Mouse (Mus musculus) embryonic facial prominence, embryonic 15.5 days (tissue): Measurements from ENCODE around the gene Pkn3. TPM values are rescaled to one million over a fixed set of nuclear protein-coding genes. Genes with fewer than 3 reads are reported as not detected.

ENCODE experiments used
- ATAC-seq: fragments of 200-750 bp; cut with Nextera tagmentation; 2 replicates; pipeline ENCODE4 v1.8.0; 2017; ENCODE audit warnings: low read depth, moderate TSS enrichment; ENCODE audit not compliant: insufficient number of reproducible peaks, low FRiP score, low TSS enrichment
- H3K27ac ChIP-seq: fragments of 300-500 bp; sonication (generic); replicated peaks from 2 replicates; pipeline ENCODE4 v1.5.1; 2015; ENCODE audit warnings: mild to moderate bottlenecking, inconsistent platforms
- H3K27me3 ChIP-seq: fragments of 300-500 bp; sonication (generic); 2 replicates; pipeline ENCODE4 v1.6.1; 2015; ENCODE audit warnings: inconsistent platforms
- H3K36me3 ChIP-seq: fragments of 300-500 bp; sonication (generic); 2 replicates; pipeline ENCODE4 v1.6.1; 2015; ENCODE audit warnings: mild to moderate bottlenecking, inconsistent platforms
- H3K4me1 ChIP-seq: fragments of 300-500 bp; sonication (generic); 2 replicates; pipeline ENCODE4 v1.6.1; 2015; ENCODE audit warnings: inconsistent platforms
- H3K4me2 ChIP-seq: fragments of 300-500 bp; sonication (generic); replicated peaks from 2 replicates; pipeline ENCODE4 v1.6.1; 2015; ENCODE audit warnings: mild to moderate bottlenecking, inconsistent platforms
- H3K4me3 ChIP-seq: fragments of 300-500 bp; sonication (generic); replicated peaks from 2 replicates; pipeline ENCODE4 v1.5.1; 2015; ENCODE audit warnings: mild to moderate bottlenecking, inconsistent platforms
- H3K9ac ChIP-seq: fragments of 300-500 bp; sonication (generic); 2 replicates; pipeline ENCODE4 v1.6.1; 2015; ENCODE audit warnings: inconsistent platforms
- H3K9me3 ChIP-seq: fragments of 300-500 bp; sonication (generic); replicated peaks from 2 replicates; pipeline ENCODE4 v1.6.1; 2016; ENCODE audit warnings: inconsistent platforms
- WGBS: fragments of 180-500 bp; shearing (Covaris S2); methylation state at CpG from one replicate; pipeline ENCODE4 v1.1.7; 2015; 5-methylcytosine and 5-hydroxymethylcytosine counted together
- polyA plus RNA-seq: library from polyadenylated mRNA; unstranded; fragments of >200 nt; fragmentation: Nextera tagmentation; extraction: Ambion mirVana; gene quantifications from 2 replicates; pipeline ENCODE4 v1.2.1, GENCODE M21; 2015

Pkn3 gene
- polyA plus RNA-seq, 1 experiment from 2014 or later, result 8.2 TPM

DNA sequence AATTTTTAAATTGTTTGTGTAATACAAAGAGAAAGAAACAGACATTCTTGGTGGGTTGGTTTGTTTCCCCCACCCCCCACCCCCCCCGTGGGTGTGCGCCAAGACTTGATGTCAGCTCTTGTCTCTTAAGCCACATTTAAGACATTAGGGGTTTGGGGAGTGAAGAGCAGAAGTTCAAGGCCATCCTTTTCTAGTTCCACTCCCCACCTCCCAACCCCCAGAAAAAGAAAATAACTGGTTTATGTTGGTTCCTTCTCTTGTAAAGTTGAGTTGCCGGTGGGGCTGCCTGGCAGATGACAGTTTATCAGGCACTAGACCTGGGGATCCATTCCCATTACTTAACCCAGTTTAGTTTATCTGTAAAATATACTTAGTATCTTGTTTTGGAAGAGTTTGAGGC is 13.2 kb upstream of the Pkn3 start:
- H3K9ac ChIP-seq, result no peak overlapping the region
- H3K4me3 ChIP-seq, result no peak overlapping the region
- peaks cover 43% of the 10 kb centered on the region for H3K4me1 ChIP-seq
- H3K27me3 ChIP-seq, result no peaks in the 10 kb centered on the region
- H3K9me3 ChIP-seq, result no peaks in the 10 kb centered on the region
- peaks cover 15% of the 10 kb centered on the region for H3K36me3 ChIP-seq
- no peak for ATAC-seq
- 30% methylated on average over 3 of the region's 3 CpGs for WGBS
- peak overlapping the region; percentile 86 for H3K4me2 ChIP-seq
- 0 out of 2 replicates have a peak overlapping the region, but pooled peaks have one; percentile 90 for H3K27ac ChIP-seq

DNA sequence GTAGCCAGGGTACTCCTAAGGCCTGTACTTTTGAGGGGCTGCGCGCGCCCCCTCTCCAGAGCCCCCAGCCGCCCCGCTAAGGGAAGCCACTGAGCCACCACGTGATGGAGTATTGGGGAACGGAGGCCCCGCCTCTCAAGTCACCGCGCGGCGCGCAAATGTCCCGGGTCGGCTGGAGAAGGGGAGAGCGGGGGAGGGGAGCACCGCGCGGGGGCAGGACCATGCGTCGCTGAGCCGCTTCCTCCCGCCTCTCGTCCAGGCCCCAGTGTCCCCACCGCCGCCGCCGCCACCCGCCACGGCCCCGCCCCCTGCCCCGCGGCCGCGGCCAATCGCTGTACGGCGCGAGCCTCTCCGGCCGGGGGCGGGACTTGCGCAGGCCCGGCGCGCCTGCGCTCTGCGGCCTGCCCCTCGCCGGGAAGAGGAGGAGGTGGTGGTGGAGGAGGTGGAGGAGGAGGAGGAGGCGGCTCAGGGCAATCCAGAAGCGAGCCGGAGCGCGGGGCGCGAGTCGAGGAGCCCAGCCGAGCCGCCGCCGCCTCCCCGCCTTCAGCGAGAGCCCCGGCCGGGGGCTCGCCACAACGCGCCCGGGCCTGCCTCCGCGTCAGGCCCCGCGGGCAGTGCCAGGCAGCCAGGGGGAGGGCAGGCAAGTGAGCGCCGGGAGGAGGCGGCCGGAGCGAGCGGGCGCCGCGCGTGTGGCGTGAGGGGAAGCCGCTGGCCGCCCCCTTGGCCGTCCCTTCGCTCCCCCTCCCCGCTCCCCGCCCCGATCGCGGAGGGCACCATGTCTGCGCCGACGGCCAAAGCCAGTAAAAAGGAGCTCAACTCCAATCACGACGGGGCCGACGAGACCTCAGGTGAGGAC is 11.2 kb upstream of the Pkn3 start:
- H3K4me2 ChIP-seq, result peak overlapping the region; percentile 63
- no peaks in the 10 kb centered on the region for H3K27me3 ChIP-seq
- H3K4me1 ChIP-seq, result peaks cover 39% of the 10 kb centered on the region
- H3K36me3 ChIP-seq, result peaks cover 30% of the 10 kb centered on the region
- WGBS, result 0% methylated on average over 45 of the region's 101 CpGs
- peak; percentile 94 for ATAC-seq
- H3K9me3 ChIP-seq, result no peaks in the 10 kb centered on the region
- H3K27ac ChIP-seq, result peak overlapping the region; percentile 99
- peak overlapping the region; percentile 95 for H3K9ac ChIP-seq
- peak overlapping the region; percentile 74 for H3K4me3 ChIP-seq

DNA sequence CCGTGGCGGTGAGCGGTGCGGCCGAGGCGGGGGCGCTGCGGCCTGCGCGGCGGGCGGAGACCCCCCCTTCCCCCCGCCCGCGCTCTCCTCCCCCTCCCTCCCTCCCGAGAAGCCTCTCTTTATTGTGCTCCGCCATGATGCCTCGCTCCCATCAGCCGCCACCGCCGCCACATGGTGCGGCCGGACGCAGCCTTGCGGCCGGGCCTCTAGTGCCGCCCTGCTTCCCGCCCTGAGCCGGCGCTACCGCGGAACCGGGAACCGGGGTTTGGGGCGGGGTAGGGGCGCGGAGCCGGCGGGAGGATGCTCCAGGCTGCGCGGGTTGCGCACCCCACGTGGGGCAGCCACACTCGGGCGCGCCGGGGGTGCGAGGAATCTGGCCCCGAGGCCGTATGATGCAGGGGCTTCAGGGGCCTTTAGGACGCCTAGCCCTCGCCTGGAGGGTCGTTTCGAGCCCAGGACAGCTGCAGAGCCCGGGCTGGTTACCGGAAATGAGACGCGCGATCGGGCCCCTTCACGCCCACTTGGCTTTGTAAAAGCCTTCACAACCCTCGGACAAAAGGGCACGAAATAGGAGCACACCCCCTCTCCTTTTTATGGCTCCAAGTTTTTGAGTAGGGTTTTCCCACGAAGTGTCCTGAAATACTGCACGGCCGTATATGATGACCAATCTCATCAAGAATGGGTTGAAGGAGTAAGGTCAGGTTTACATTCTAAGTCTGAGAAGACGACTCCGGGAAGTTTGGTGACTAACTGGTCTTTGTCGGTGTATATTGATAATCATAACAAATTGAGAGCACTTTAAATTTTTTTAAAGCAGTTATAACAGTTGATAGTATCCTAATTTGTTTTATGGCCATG is 10.2 kb upstream of the Pkn3 start:
- WGBS, result under 1% methylated on average over 37 of the region's 69 CpGs
- peak; percentile 30; the same call in 1 of the 2 replicates for ATAC-seq

DNA sequence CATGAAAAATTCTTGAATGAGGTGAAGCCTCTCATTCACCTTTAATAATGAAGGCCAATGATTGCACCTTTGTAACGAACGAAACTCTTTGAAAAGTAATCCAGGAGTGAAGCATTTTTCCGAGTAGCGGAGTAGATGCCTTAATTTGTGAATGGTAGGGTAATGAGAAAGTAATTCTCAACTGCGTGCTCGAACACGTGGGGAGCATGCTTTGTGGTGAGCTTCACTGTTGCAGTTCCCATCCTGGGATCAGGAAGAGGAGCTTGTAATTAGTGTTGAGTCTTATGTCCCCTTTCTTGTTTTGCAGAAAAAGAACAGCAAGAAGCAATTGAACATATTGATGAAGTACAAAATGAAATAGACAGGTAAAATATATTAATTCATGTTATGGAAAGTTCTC is 9.5 kb upstream of the Pkn3 start:
- H3K27me3 ChIP-seq, result no peaks in the 10 kb centered on the region
- no peaks in the 10 kb centered on the region for H3K9me3 ChIP-seq
- peak overlapping the region; percentile 63 for H3K4me2 ChIP-seq
- no peak for ATAC-seq
- WGBS, result 7% methylated on average over 7 of the region's 7 CpGs
- peak overlapping the region; percentile 74 for H3K4me3 ChIP-seq
- H3K4me1 ChIP-seq, result peaks cover 34% of the 10 kb centered on the region
- peak overlapping the region; percentile 95 for H3K9ac ChIP-seq
- no peak overlapping the region; the same call in 1 of the 2 replicates for H3K27ac ChIP-seq
- peaks cover 39% of the 10 kb centered on the region for H3K36me3 ChIP-seq

More for the DNA sequence above, 10.2 kb upstream of the Pkn3 start:
- no peaks in the 10 kb centered on the region for H3K27me3 ChIP-seq
- H3K4me3 ChIP-seq, result peak overlapping the region; percentile 74
- H3K4me1 ChIP-seq, result peaks cover 36% of the 10 kb centered on the region
- H3K9me3 ChIP-seq, result no peaks in the 10 kb centered on the region
- H3K4me2 ChIP-seq, result peak overlapping the region; percentile 63
- peaks cover 32% of the 10 kb centered on the region for H3K36me3 ChIP-seq
- peak overlapping the region; percentile 99 for H3K27ac ChIP-seq
- peak overlapping the region; percentile 95 for H3K9ac ChIP-seq

DNA sequence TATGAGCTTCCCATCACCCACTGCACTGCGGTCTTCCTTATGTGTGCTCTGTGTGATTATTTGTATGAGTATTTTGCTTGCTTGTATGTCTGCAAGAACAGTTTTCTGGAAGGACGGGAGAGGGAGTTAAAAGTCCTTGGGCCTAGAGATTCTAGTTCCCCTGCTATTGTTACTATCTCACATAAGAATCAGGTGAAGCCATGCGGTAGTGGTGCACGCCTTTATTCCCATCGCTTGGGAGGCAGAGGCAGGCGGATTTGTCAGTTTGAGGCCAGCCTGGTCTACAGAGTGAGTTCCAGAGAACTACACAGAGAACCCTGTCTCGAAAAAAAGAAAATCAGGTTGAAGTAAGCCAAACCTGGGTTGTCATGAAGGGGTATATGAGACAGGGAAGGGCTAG is 4.6 kb upstream of the Pkn3 start:
- H3K36me3 ChIP-seq, result peaks cover 44% of the 10 kb centered on the region
- WGBS, result 74% methylated on average over 7 of the region's 7 CpGs
- H3K4me1 ChIP-seq, result peaks cover 10% of the 10 kb centered on the region
- H3K4me3 ChIP-seq, result no peak overlapping the region
- no peaks in the 10 kb centered on the region for H3K9me3 ChIP-seq
- no peak overlapping the region for H3K27ac ChIP-seq
- no peak overlapping the region for H3K9ac ChIP-seq
- H3K4me2 ChIP-seq, result no peak overlapping the region
- ATAC-seq, result no peak
- H3K27me3 ChIP-seq, result no peaks in the 10 kb centered on the region

DNA sequence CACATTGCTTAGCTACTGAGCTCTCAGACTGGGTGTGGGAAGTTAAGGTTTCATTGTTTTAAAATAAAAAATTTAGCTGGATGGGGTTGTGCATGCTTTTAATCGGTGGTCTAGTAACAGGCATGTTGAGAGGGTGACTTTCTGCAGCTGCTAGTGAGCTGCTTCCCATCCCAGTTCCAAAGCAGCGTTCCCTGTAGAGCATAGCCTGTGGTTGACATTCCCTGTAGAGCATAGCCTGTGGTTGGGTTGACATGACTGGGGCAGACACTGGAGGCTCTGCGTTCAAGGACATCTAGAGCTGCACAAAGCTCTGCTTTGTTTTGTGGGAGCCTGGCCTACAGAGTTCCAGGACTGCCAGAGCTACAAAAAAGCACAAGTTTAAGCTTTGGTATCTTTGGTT is 4.2 kb upstream of the Pkn3 start:
- peaks cover 40% of the 10 kb centered on the region for H3K36me3 ChIP-seq
- H3K9ac ChIP-seq, result no peak overlapping the region
- 62% methylated on average over 3 of the region's 3 CpGs for WGBS
- no peak for ATAC-seq
- H3K4me3 ChIP-seq, result no peak overlapping the region
- no peak overlapping the region for H3K4me2 ChIP-seq
- no peak overlapping the region for H3K27ac ChIP-seq
- H3K9me3 ChIP-seq, result no peaks in the 10 kb centered on the region
- H3K4me1 ChIP-seq, result peaks cover 10% of the 10 kb centered on the region
- H3K27me3 ChIP-seq, result no peaks in the 10 kb centered on the region

DNA sequence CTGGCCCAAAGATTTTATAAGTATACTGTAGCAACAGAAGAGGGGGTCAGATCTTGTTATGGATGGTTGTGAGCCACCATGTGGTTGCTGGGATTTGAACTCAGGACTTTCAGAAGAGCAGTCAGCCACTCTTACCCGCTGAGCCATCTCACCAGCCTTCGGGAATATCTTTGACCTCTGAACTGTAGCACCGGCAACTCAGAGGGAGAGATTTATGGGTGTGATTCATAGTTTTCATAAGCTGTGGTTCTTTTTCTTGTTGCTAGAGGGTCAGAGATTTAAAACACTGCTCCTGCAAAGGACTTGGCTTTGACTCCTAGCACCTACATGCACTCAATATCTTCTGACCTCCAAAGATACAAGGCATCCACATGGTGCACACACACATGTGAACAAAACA is 1.9 kb upstream of the Pkn3 start:
- WGBS, result 74% methylated on average over 3 of the region's 3 CpGs
- Histone ChIP-seq H3K27me3 (no peaks in the 10 kb centered on the region), H3K4me1 (peaks cover 15% of the 10 kb centered on the region), H3K9me3 (no peaks in the 10 kb centered on the region), H3K9ac (no peak overlapping the region), H3K27ac (no peak overlapping the region), H3K4me3 (no peak overlapping the region), H3K36me3 (peaks cover 17% of the 10 kb centered on the region; the same call in 1 of the 2 replicates), H3K4me2 (no peak overlapping the region)
- ATAC-seq, result no peak

DNA sequence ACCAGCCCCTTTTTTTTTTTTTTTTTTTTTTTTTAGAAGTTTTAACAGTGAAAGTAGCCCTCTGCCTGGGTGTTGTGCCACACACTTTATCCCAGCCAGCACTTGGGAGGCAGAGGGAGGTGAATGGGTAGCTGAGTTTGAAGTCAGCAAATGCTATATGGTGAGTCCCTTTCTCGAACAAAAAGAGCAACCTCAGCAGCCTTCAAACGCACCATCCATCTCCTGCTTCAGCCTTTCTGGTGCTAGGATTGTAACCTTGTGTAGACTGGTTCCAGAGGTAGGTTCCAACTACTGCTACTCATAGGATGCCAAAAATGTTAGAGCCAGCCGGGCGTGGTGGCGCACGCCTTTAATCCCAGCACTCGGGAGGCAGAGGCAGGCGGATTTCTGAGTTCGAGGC is 1.0 kb upstream of the Pkn3 start:
- Histone ChIP-seq H3K27ac (no peak overlapping the region), H3K4me1 (peaks cover 15% of the 10 kb centered on the region), H3K9ac (no peak overlapping the region), H3K4me3 (no peak overlapping the region), H3K36me3 (peaks cover 16% of the 10 kb centered on the region; the same call in 1 of the 2 replicates), H3K4me2 (no peak overlapping the region), H3K27me3 (no peaks in the 10 kb centered on the region), H3K9me3 (no peaks in the 10 kb centered on the region)
- no peak for ATAC-seq
- 90% methylated on average over 9 of the region's 9 CpGs for WGBS

DNA sequence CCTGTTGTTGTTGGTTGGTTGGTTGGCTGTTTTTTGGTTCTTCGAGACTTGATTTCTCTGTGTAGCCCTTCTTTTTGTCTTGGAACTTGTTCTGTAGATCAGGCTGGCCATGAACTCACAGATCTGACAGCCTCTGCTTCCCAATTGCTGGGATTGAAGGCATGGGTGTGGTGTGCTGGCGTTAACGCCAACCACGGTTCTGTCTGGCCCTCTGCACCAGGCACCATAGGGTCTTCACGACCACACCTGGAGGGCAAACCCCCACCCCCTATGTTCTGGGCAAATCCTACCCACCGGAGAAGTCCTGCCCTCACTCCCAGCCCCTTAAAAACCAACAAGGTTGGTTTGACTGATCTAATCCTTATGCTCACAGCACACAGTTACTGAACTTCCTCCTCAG is 525 bp upstream of the Pkn3 start:
- no peak overlapping the region for H3K9ac ChIP-seq
- peak overlapping the region; percentile 67 for H3K4me3 ChIP-seq
- peaks cover 14% of the 10 kb centered on the region; the same call in 1 of the 2 replicates for H3K36me3 ChIP-seq
- peak; percentile 9; the same call in 1 of the 2 replicates for ATAC-seq
- H3K27me3 ChIP-seq, result no peaks in the 10 kb centered on the region
- peak overlapping the region; percentile 91; the same call in 1 of the 2 replicates for H3K27ac ChIP-seq
- H3K4me2 ChIP-seq, result peak overlapping the region; percentile 96
- 62% methylated on average over 6 of the region's 6 CpGs for WGBS
- H3K9me3 ChIP-seq, result no peaks in the 10 kb centered on the region
- peaks cover 15% of the 10 kb centered on the region for H3K4me1 ChIP-seq

DNA sequence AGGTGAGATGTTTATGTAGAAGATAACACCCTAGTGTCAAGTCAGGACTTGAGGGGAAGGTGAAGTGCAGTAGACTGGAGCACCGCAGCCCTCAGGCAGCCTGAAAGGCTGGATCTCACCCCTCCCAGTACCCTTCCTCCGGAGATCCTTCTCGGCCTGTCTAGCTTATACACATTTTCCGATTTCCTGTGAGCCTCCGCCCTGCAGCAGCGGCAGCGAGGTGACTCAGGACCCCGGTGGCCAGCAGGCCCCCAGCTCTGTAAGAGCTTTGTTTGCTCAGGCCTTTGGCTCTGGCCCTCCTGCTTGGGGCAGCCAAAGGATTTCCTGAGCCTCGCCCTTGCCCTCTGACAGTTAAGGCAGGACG is 847 bp downstream of the Pkn3 start:
- peak; percentile 44; the same call in 1 of the 2 replicates for ATAC-seq

DNA sequence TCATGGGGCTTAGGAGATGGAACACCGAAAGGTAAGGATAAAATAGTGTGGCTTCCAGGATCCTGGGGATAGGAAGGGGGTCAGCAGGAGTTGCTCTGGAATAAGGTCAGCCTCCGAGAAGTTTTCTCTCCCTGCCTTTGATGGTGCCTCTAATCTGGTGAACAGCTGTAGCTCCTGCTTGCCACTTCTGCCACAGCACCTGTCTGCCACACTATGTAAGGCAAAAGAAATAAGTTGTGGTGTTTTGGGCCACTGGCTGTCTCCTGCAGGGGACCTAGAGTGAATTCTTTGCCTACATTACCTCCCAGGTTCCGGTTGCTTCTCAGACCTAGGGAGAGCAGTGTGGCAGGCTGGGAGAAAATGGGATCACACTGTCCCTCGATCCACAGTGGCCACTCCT is 1.3 kb downstream of the Pkn3 start:
- Histone ChIP-seq H3K36me3 (0 out of 2 replicates have a peak, but pooled peaks cover under 1% of the 10 kb centered on the region), H3K4me1 (peaks cover 15% of the 10 kb centered on the region), H3K27ac (peak overlapping the region; percentile 91), H3K9ac (0 out of 2 replicates have a peak overlapping the region, but pooled peaks have one; percentile 12), H3K9me3 (no peaks in the 10 kb centered on the region), H3K4me3 (0 out of 2 replicates have a peak overlapping the region, but pooled peaks have one; percentile 67), H3K4me2 (peak overlapping the region; percentile 96), H3K27me3 (no peaks in the 10 kb centered on the region)
- WGBS, result 63% methylated on average over 4 of the region's 4 CpGs
- ATAC-seq, result no peak

More for the DNA sequence above, 847 bp downstream of the Pkn3 start:
- Histone ChIP-seq H3K27ac (peak overlapping the region; percentile 91), H3K9me3 (no peaks in the 10 kb centered on the region), H3K27me3 (no peaks in the 10 kb centered on the region), H3K9ac (0 out of 2 replicates have a peak overlapping the region, but pooled peaks have one; percentile 12), H3K36me3 (0 out of 2 replicates have a peak, but pooled peaks cover 5% of the 10 kb centered on the region), H3K4me2 (peak overlapping the region; percentile 96), H3K4me1 (peaks cover 15% of the 10 kb centered on the region), H3K4me3 (peak overlapping the region; percentile 67)
- 11% methylated on average over 10 of the region's 10 CpGs for WGBS
